Mouse (Mus musculus): Measurements from ENCODE around the gene Ttn. TPM values are rescaled to one million over a fixed set of nuclear protein-coding genes. Genes with fewer than 3 reads are reported as not detected.

The Ttn gene
- polyA plus RNA-seq, 1 experiment from 2014 or later: 1.0 TPM

- no peak for ATAC-seq (replicated peaks)
- Histone ChIP-seq H3K27ac (replicated peaks) (peak overlapping the region; percentile 83), H3K36me3 (no peaks in the 10 kb centered on the region), H3K4me2 (replicated peaks) (peak overlapping the region; percentile 70), H3K4me1 (peaks cover 37% of the 10 kb centered on the region), H3K4me3 (peak overlapping the region; percentile 50), H3K9me3 (no peaks in the 10 kb centered on the region), H3K27me3 (no peaks in the 10 kb centered on the region), H3K9ac (replicated peaks) (peak overlapping the region; percentile 63)
- WGBS: 33% methylated on average over 9 of the region's 9 CpGs
These were observed 310.1 kb downstream of the Ttn start for GRCm38 (mm10) chr2:76672134-76672745.

GRCm38 (mm10) chr2:76671641-76672040 lies 310.7 kb downstream of the Ttn start:
- H3K36me3 ChIP-seq: 0 out of 2 replicates have a peak, but pooled peaks cover 2% of the 10 kb centered on the region
- no peaks in the 10 kb centered on the region for H3K9me3 ChIP-seq
- H3K9ac ChIP-seq (replicated peaks): peak overlapping the region; percentile 63; the same call in 1 of the 2 replicates
- 88% methylated on average over 6 of the region's 6 CpGs for WGBS
- no peak for ATAC-seq (replicated peaks)
- H3K4me2 ChIP-seq (replicated peaks): peak overlapping the region; percentile 70
- H3K27ac ChIP-seq (replicated peaks): no peak overlapping the region
- peak overlapping the region; percentile 50 for H3K4me3 ChIP-seq
- peaks cover 31% of the 10 kb centered on the region for H3K4me1 ChIP-seq
- no peaks in the 10 kb centered on the region for H3K27me3 ChIP-seq

DNA sequence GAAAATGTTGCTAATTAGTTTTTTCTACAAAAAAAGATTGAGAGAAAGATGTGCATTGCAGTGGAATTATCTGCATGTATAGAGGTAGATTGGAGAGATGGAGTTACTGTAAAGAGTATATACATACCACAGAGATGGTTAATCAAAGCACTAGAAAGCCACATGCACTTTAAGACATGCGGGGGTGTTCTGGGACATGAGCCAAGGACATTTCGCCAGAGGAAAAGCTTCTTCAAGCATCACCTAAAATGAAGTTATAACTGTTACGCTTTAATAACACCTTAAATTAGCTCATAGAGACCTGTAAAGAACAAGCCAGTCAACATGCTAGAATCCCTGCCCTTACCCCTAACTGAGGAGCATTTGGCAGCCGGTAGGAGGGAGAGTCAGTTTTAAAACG lies 315.1 kb downstream of the Ttn start:
- no peak overlapping the region for H3K27ac ChIP-seq (replicated peaks)
- H3K4me3 ChIP-seq: no peak overlapping the region
- WGBS: 72% methylated on average over 5 of the region's 5 CpGs
- peaks cover 11% of the 10 kb centered on the region for H3K4me1 ChIP-seq
- ATAC-seq (replicated peaks): no peak
- no peaks in the 10 kb centered on the region for H3K27me3 ChIP-seq
- H3K9ac ChIP-seq (replicated peaks): no peak overlapping the region
- H3K4me2 ChIP-seq (replicated peaks): no peak overlapping the region
- H3K36me3 ChIP-seq: peaks cover 19% of the 10 kb centered on the region
- no peaks in the 10 kb centered on the region for H3K9me3 ChIP-seq

GRCm38 (mm10) chr2:76665531-76665930 lies 316.8 kb downstream of the Ttn start:
- H3K4me1 ChIP-seq: 0 out of 2 replicates have a peak, but pooled peaks cover 3% of the 10 kb centered on the region
- no peaks in the 10 kb centered on the region for H3K27me3 ChIP-seq
- H3K9ac ChIP-seq (replicated peaks): no peak overlapping the region
- H3K4me3 ChIP-seq: no peak overlapping the region
- H3K9me3 ChIP-seq: no peaks in the 10 kb centered on the region
- no peak for ATAC-seq (replicated peaks)
- H3K27ac ChIP-seq (replicated peaks): no peak overlapping the region
- WGBS: 96% methylated on average over 7 of the region's 7 CpGs
- no peak overlapping the region for H3K4me2 ChIP-seq (replicated peaks)
- H3K36me3 ChIP-seq: peaks cover 21% of the 10 kb centered on the region

DNA sequence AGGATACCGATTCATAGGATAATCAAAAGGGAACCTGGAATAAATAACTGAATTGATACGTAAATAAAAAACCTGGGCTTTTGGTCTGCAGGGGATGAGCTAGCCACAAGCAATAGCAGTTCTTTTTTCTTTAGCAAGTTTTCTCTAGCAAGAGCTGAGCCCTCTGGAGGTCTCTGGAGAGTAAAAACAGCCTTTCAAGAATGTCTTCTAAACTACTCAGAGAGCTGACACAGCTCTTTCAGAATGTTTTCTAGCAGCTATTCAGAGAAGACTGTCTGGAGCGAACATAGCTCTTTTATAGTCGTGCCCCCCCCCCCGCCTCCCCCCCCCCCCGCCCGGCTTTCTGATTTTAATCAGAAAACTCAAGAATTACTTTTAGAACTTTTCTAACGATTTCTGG lies 322.9 kb downstream of the Ttn start:
- Histone ChIP-seq H3K4me3 (no peak overlapping the region), H3K27me3 (no peaks in the 10 kb centered on the region), H3K4me1 (no peaks in the 10 kb centered on the region), H3K9ac (replicated peaks) (no peak overlapping the region), H3K27ac (replicated peaks) (no peak overlapping the region), H3K36me3 (peaks cover 11% of the 10 kb centered on the region), H3K9me3 (no peaks in the 10 kb centered on the region), H3K4me2 (replicated peaks) (no peak overlapping the region)
- ATAC-seq (replicated peaks): no peak
- 24% methylated on average over 7 of the region's 8 CpGs for WGBS

DNA sequence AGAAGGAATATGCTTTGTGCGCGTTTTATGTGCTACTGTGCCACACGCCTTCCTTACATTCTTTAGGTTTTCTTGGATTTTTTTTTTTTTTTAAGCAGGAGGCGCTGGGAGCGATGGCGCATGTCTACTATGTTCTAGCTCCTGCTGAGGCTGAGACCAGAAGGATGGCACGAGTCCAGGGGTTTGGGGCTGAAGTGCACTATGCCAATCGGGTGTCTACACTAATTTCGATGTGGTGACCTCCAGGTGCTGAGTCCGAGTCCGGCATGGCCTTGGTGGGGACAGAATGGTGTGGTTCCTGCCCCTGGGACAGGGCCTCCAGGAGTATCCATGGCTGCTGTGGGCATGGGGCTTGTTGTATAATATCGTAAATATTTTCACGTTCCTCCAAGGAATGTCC lies 323.8 kb downstream of the Ttn start:
- ATAC-seq (replicated peaks): no peak
- WGBS: 82% methylated on average over 13 of the region's 13 CpGs

GRCm38 (mm10) chr2:76655982-76656381 lies 326.4 kb downstream of the Ttn start:
- ATAC-seq (replicated peaks): no peak
- Histone ChIP-seq H3K9ac (replicated peaks) (no peak overlapping the region), H3K4me2 (replicated peaks) (no peak overlapping the region), H3K9me3 (no peaks in the 10 kb centered on the region), H3K27me3 (no peaks in the 10 kb centered on the region), H3K27ac (replicated peaks) (no peak overlapping the region), H3K36me3 (no peaks in the 10 kb centered on the region), H3K4me1 (no peaks in the 10 kb centered on the region), H3K4me3 (no peak overlapping the region)
- WGBS: 30% methylated on average over 1 of the region's 1 CpGs

More for the DNA sequence above, 323.8 kb downstream of the Ttn start:
- H3K4me2 ChIP-seq (replicated peaks): no peak overlapping the region
- no peak overlapping the region for H3K4me3 ChIP-seq
- H3K27me3 ChIP-seq: no peaks in the 10 kb centered on the region
- H3K9ac ChIP-seq (replicated peaks): no peak overlapping the region
- H3K4me1 ChIP-seq: no peaks in the 10 kb centered on the region
- no peaks in the 10 kb centered on the region for H3K9me3 ChIP-seq
- no peak overlapping the region for H3K27ac ChIP-seq (replicated peaks)
- H3K36me3 ChIP-seq: 0 out of 2 replicates have a peak, but pooled peaks cover 2% of the 10 kb centered on the region

DNA sequence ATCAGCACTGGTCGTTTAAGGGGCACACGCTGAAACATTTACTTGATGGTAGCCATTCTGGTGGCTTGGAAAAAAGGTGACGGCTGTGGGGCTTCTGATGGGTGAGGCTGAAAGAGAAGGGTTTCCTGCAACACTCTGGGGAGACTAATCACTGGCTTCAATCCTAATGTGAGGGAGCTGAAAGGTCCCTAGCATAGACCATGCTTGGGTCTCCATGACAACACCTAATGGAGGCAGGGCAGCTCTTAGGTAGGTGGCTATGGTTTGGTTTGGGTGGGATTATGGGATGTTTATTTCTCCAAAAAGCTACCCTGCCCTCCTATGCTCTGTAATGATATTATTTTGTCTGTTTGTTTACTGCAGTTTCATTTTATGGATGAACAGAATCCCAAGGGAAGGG lies 326.9 kb downstream of the Ttn start:
- no peak overlapping the region for H3K4me3 ChIP-seq
- no peaks in the 10 kb centered on the region for H3K27me3 ChIP-seq
- no peaks in the 10 kb centered on the region for H3K36me3 ChIP-seq
- H3K9me3 ChIP-seq: no peaks in the 10 kb centered on the region
- H3K4me1 ChIP-seq: no peaks in the 10 kb centered on the region
- ATAC-seq (replicated peaks): no peak
- 76% methylated on average over 3 of the region's 3 CpGs for WGBS
- no peak overlapping the region for H3K4me2 ChIP-seq (replicated peaks)
- H3K9ac ChIP-seq (replicated peaks): no peak overlapping the region
- H3K27ac ChIP-seq (replicated peaks): no peak overlapping the region

DNA sequence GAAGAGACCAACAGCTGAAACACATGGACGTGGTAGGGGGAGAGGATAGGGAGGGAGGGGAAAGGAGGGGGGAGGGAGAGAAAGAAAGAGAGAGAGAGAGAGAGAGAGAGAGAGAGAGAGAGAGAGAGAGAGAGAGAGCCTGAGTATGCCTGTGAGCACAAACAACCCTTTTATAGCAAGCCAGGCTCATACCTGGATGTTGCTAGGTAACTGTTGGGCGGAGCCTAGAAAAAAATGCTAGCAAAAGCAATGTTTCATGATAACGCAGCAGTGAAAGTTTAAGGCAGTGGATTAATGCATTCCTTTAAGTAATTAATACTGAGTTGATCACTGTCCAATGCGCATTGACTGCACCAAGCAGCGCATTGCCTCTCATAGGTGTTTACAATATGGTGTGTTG lies 327.7 kb downstream of the Ttn start:
- Histone ChIP-seq H3K27ac (replicated peaks) (no peak overlapping the region), H3K4me3 (no peak overlapping the region), H3K27me3 (no peaks in the 10 kb centered on the region), H3K9me3 (no peaks in the 10 kb centered on the region), H3K4me2 (replicated peaks) (no peak overlapping the region), H3K36me3 (no peaks in the 10 kb centered on the region), H3K4me1 (no peaks in the 10 kb centered on the region), H3K9ac (replicated peaks) (no peak overlapping the region)
- no peak for ATAC-seq (replicated peaks)
- 66% methylated on average over 5 of the region's 5 CpGs for WGBS

Other genes with a start within 250 kb of the Ttn start
- 5.2 and 8.2 TPM in 2 replicates for gene Ccdc141, start 188.1 kb upstream of the Ttn start, polyA plus RNA-seq (2015; fragmentation: Nextera tagmentation; extraction: Ambion mirVana)